Mouse (Mus musculus) embryonic facial prominence, embryonic 11.5 days (tissue): ENCODE data around the gene Lcn6. TPM values are rescaled to one million over a fixed set of nuclear protein-coding genes. Genes with fewer than 3 reads are reported as not detected.
"Not testable (repeated sequence)": the region's sequence is repeated elsewhere in the genome, so short reads cannot be mapped to it uniquely, and the experiment has no call there.

Experiments
- ATAC-seq: fragments of 200-750 bp; cut with Nextera tagmentation; replicated peaks from 2 replicates; pipeline ENCODE4 v1.8.0; 2017; ENCODE audit warnings: low read depth; ENCODE audit not compliant: insufficient number of reproducible peaks, low FRiP score, low TSS enrichment
- DNase-seq: peaks from one replicate; pipeline ENCODE4 v3.0.0-alpha.2; 2015; ENCODE audit warnings: low spot score
- H3K27ac ChIP-seq: fragments of 300-500 bp; sonication (generic); replicated peaks from 2 replicates; pipeline ENCODE4 v1.5.1; 2014; ENCODE audit warnings: mild to moderate bottlenecking, low read depth, low read length, control low read depth
- H3K27me3 ChIP-seq: fragments of 300-500 bp; sonication (generic); 2 replicates; pipeline ENCODE4 v1.6.1; 2014; ENCODE audit warnings: mild to moderate bottlenecking, low read length, moderate library complexity, mixed read lengths; ENCODE audit not compliant: control insufficient read depth, insufficient read depth
- H3K36me3 ChIP-seq: fragments of 300-500 bp; sonication (generic); replicated peaks from 2 replicates; pipeline ENCODE4 v1.6.1; 2014; ENCODE audit warnings: low read depth, mild to moderate bottlenecking, low read length, moderate library complexity, mixed read lengths; ENCODE audit not compliant: control insufficient read depth, insufficient read depth
- H3K4me1 ChIP-seq: fragments of 300-500 bp; sonication (generic); 2 replicates; pipeline ENCODE4 v1.6.1; 2014; ENCODE audit warnings: low read length, mixed read lengths; ENCODE audit not compliant: control insufficient read depth, insufficient read depth
- H3K4me2 ChIP-seq: fragments of 300-500 bp; sonication (generic); 2 replicates; pipeline ENCODE4 v1.6.1; 2014; ENCODE audit warnings: low read depth, mild to moderate bottlenecking, control low read depth, low read length, moderate library complexity
- H3K4me3 ChIP-seq: fragments of 300-500 bp; sonication (generic); 2 replicates; pipeline ENCODE4 v1.5.1; 2014; ENCODE audit warnings: low read depth, low read length, control low read depth
- H3K9ac ChIP-seq: fragments of 300-500 bp; sonication (generic); replicated peaks from 2 replicates; pipeline ENCODE4 v1.6.1; 2014; ENCODE audit warnings: mild to moderate bottlenecking, control low read depth, low read length
- H3K9me3 ChIP-seq: fragments of 300-500 bp; sonication (generic); replicated peaks from 2 replicates; pipeline ENCODE4 v1.6.1; 2016; ENCODE audit warnings: mild to moderate bottlenecking, low read length, inconsistent platforms, mixed read lengths; ENCODE audit not compliant: control insufficient read depth
- WGBS: fragments of 180-500 bp; shearing (Covaris S2); extraction: QIAGEN DNeasy Blood & Tissue Kit; methylation state at CpG from one replicate; pipeline ENCODE4 v1.1.7; 2014; 5-methylcytosine and 5-hydroxymethylcytosine counted together
- polyA plus RNA-seq: library from polyadenylated mRNA; unstranded; fragments of >200 nt; fragmentation: Nextera tagmentation; extraction: Ambion mirVana; gene quantifications from 2 replicates; pipeline ENCODE4 v1.2.1, GENCODE M21; 2014

The Lcn6 gene
- polyA plus RNA-seq, 1 experiment from 2014 or later: not detected

DNA sequence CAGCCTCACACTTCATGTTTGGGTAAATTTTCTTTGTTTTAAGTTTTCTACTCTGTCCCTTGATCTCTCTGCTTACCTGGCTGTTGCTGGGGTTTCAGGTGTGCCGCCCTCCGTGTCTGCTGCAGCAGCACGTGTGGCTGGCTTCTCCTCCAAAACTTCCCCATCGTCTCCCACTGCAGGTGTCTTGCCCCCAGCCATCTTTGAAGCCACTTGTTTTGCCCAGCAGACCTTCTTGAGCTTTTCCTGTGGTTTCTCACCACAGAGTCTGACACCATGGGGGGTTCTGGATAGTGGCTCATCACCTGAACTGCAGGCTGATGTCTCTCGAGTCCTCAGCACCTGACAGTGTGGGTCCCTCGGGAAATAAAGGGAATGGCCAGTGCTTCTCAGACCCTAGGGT is 3.0 kb downstream of the Lcn6 start:
- Histone ChIP-seq H3K4me2 (no peak overlapping the region), H3K9ac (no peak overlapping the region), H3K36me3 (no peaks in the 10 kb centered on the region), H3K4me3 (no peak overlapping the region), H3K9me3 (no peaks in the 10 kb centered on the region), H3K27me3 (no peaks in the 10 kb centered on the region), H3K4me1 (no peaks in the 10 kb centered on the region), H3K27ac (no peak overlapping the region)
- ATAC-seq (no peak), DNase-seq (no peak)
- 87% methylated on average over 6 of the region's 6 CpGs for WGBS

DNA sequence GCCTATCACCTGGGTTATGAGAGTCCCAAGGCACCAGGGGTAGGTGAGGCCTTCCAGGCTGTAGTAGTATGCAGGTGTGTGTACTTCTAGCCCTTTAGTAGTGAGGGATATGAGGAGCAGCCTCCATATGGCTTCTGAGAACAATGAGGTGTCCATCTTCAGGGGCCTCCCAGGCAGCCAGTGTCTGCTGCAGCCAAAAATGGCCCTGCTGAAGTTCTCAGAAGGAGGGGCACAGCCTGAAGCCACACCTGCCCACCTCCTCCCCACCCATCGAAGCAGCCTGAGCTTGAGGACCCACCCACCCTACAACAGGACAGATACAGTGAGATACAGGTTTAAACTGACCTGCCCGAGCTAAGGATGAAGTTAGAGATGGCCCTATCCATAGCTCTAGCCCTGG is 5.8 kb downstream of the Lcn6 start, which contains the start of gene Lcn10:
Lcn10 (plus strand) TSS at position 301 of the 400 bp plus-strand sequence.
- Histone ChIP-seq H3K9ac (no peak within 1 kb of the TSS), H3K27ac (no peak within 1 kb of the TSS), H3K4me1 (no peaks in the 10 kb centered on the region), H3K27me3 (no peaks in the 10 kb centered on the region), H3K4me2 (no peak within 1 kb of the TSS), H3K9me3 (no peaks in the 10 kb centered on the region), H3K4me3 (no peak within 1 kb of the TSS), H3K36me3 (no peaks in the 10 kb centered on the region)
- WGBS: 65% methylated on average over 2 of the region's 2 CpGs
- ATAC-seq: no peak
- no peak for DNase-seq

DNA sequence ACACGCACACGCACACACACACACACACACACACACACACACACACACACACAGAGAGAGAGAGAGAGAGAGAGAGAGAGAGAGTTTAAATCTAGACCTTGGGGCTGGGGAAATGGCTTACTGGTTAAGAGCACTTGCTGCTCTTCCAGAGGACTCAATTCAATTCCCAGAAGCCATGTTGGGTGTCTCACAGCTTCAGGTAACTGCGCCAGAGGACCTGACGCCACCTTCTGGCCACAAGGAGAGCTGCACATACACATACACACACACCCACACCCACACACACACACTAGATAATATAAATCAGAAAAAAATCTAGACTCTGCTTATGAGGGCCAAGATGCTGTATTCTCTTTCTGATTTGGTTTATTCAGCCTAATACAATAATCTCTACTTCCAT is 10.4 kb downstream of the Lcn6 start:
- H3K4me2 ChIP-seq: no peak overlapping the region
- ATAC-seq (no peak), DNase-seq (no peak)
- no peak overlapping the region for H3K27ac ChIP-seq
- H3K9me3 ChIP-seq: no peaks in the 10 kb centered on the region
- no peaks in the 10 kb centered on the region for H3K4me1 ChIP-seq
- H3K9ac ChIP-seq: no peak overlapping the region
- WGBS: 73% methylated on average over 4 of the region's 4 CpGs
- no peaks in the 10 kb centered on the region for H3K36me3 ChIP-seq
- no peaks in the 10 kb centered on the region for H3K27me3 ChIP-seq
- H3K4me3 ChIP-seq: no peak overlapping the region

DNA sequence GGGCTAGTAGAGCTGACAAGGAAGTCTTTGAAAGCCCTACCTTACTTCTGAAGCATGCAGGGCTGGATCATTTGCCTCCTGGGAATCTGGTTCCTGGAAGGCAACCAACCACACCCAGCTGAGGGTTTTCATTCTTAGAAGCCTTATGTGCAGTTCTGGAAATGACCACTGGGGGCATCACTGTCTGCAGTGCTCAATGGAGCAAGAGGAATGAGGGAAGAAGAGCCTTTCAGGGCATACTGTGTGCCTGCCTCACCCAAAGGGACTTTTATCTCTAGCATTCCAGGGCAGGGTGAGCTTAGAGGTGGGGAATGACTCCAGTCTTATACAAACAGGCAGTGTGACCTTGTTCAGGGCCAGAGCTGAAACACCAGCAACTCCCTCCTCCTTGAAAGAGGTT is 18.0 kb downstream of the Lcn6 start:
- DNase-seq (peak; percentile 76), ATAC-seq (no peak)
- H3K27ac ChIP-seq: no peak overlapping the region
- no peaks in the 10 kb centered on the region for H3K27me3 ChIP-seq
- H3K4me2 ChIP-seq: no peak overlapping the region
- H3K36me3 ChIP-seq: no peaks in the 10 kb centered on the region
- no peak overlapping the region for H3K9ac ChIP-seq
- no peaks in the 10 kb centered on the region for H3K4me1 ChIP-seq
- no peak overlapping the region for H3K4me3 ChIP-seq
- H3K9me3 ChIP-seq: no peaks in the 10 kb centered on the region

DNA sequence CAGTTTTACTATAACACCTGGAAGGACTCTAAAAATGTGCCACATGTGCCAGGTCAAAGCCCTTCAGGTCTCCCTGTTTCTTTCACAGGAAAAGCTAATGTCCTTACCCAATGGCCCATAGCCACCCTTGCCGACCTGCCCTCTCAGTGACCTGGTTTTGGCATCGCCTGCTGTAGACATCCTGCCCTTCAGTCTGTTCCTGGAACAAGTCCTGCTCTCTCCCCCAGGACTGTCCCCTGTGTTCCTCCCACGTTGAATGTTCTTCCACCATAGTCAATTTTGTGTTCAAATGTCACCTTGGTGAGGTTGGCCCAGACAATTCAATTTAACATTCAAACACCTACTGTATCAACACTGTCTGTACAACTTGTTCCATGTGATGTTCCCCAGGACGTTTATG is 20.4 kb downstream of the Lcn6 start:
- H3K4me1 ChIP-seq: no peaks in the 10 kb centered on the region
- H3K27me3 ChIP-seq: no peaks in the 10 kb centered on the region
- H3K36me3 ChIP-seq: no peaks in the 10 kb centered on the region
- no peak overlapping the region for H3K4me2 ChIP-seq
- 58% methylated on average over 4 of the region's 4 CpGs for WGBS
- H3K4me3 ChIP-seq: no peak overlapping the region
- H3K9me3 ChIP-seq: no peaks in the 10 kb centered on the region
- H3K27ac ChIP-seq: no peak overlapping the region
- DNase-seq: no peak
- no peak overlapping the region for H3K9ac ChIP-seq
- no peak for ATAC-seq

DNA sequence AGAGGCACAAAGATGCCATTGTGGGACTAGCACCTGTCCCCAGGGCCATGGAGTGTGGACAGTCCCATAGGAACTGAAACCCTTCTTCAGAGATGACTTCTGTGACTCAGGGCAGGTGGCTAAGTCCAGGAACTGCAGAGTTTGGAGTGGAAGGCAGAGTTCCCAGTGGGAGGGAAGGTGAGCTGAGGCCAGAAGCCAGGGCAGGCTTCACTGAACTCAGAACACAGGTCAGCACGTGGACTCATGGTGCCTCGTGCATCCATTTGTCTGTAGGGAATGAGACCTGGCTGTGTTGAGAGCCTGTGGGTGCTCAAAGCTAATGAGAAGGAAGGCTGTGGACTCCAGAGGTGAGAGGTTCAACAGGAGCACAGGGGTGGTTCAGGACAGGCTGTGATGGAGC is 22.1 kb downstream of the Lcn6 start:
- Histone ChIP-seq H3K4me2 (no peak overlapping the region), H3K9me3 (no peaks in the 10 kb centered on the region), H3K27ac (no peak overlapping the region), H3K9ac (no peak overlapping the region), H3K4me3 (no peak overlapping the region), H3K27me3 (no peaks in the 10 kb centered on the region), H3K36me3 (no peaks in the 10 kb centered on the region), H3K4me1 (no peaks in the 10 kb centered on the region)
- DNase-seq: no peak
- WGBS: 86% methylated on average over 2 of the region's 2 CpGs
- ATAC-seq: no peak

DNA sequence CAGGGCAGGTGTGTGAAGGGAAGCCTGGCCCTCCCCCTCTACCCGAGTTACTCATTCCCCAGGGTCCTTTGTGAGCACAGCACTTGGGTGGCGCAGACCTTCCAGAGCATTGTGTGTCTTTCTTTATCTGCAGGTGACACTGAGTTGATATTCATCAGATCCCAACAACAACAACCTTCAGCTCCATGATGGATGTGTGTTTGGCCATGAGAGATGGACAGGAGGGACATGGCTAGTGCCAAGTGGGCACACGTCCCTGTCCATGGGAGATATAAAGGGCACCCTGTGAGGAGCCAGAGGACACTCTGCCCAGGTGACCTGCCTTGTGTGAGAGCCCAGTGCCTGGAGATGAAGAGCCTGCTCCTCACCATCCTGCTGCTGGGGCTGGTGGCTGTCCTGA is 23.2 kb downstream of the Lcn6 start, which contains the start of gene Obp2a:
Obp2a (plus strand) TSS at position 301 of the 400 bp plus-strand sequence.
- WGBS: 79% methylated on average over 3 of the region's 3 CpGs

DNA sequence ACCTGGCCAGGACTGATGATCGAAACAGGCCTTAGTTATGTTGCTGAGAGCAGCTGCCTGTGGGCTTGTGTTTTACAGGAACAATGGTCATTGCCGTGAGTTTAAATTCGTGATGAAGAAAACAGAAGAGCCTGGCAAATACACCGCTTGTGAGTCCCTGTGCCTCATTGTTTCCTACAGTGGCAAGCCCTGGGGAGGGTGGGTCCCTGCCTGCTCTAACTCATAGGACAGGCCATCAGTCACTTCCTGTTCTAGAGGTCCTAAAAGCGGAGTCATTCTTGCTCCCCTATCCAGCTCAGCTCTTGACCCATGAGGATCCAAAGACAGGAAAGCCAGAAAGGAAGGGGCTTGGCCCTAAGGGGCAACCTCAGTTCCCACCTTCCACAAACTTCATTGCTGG is 24.4 kb downstream of the Lcn6 start:
- WGBS: 81% methylated on average over 5 of the region's 5 CpGs
- Histone ChIP-seq H3K4me2 (no peak overlapping the region), H3K27ac (no peak overlapping the region), H3K4me1 (no peaks in the 10 kb centered on the region), H3K4me3 (no peak overlapping the region), H3K9me3 (no peaks in the 10 kb centered on the region), H3K27me3 (no peaks in the 10 kb centered on the region), H3K36me3 (no peaks in the 10 kb centered on the region), H3K9ac (no peak overlapping the region)
- ATAC-seq: no peak
- DNase-seq: no peak

More for the DNA sequence above, 23.2 kb downstream of the Lcn6 start, which contains the start of gene Obp2a:
- H3K27ac ChIP-seq, H3K4me3 ChIP-seq, H3K9me3 ChIP-seq, ATAC-seq, DNase-seq, H3K9ac ChIP-seq, H3K4me1 ChIP-seq, H3K27me3 ChIP-seq, H3K4me2 ChIP-seq, H3K36me3 ChIP-seq: not testable (repeated sequence)
